Mouse (Mus musculus) lung, postnatal 0 days (tissue): ENCODE data around the gene Fdx1.

Experiments used
- CTCF ChIP-seq: IDR thresholded peaks from 2 replicates; pipeline ENCODE4 v1.5.1; 2016; ENCODE audit warnings: antibody characterized with exemption, mild to moderate bottlenecking
- EP300 ChIP-seq: IDR thresholded peaks from 2 replicates; pipeline ENCODE4 v1.6.1; 2016; ENCODE audit warnings: antibody characterized with exemption, mild to moderate bottlenecking, control low read depth

- TF ChIP-seq CTCF (no peak), EP300 (no peak)
These were observed 38.7 kb downstream of the Fdx1 start for GRCm38 (mm10) chr9:51924551-51925081.
